Mouse (Mus musculus) liver, postnatal 0 days (tissue): ENCODE results near the gene Olfr912. TPM values are rescaled to one million over a fixed set of nuclear protein-coding genes. Genes with fewer than 3 reads are reported as not detected.

Experiments used
- ATAC-seq: fragments of 200-750 bp; cut with Nextera tagmentation; 2 replicates; pipeline ENCODE4 v1.8.0; 2017; ENCODE audit warnings: mild to moderate bottlenecking, moderate library complexity
- DNase-seq: peaks from one replicate; pipeline ENCODE4 v3.0.0-alpha.2; 2016
- H3K27ac ChIP-seq: fragments of 300-500 bp; sonication (generic); 2 replicates; pipeline ENCODE4 v1.5.1; 2014; ENCODE audit warnings: antibody characterized with exemption, moderate library complexity, mild to moderate bottlenecking, low read depth
- H3K27me3 ChIP-seq: fragments of 300-500 bp; sonication (generic); 2 replicates; pipeline ENCODE4 v1.6.1; 2014; ENCODE audit warnings: low read length, control low read depth, mixed read lengths; ENCODE audit not compliant: insufficient read depth
- H3K36me3 ChIP-seq: fragments of 300-500 bp; sonication (generic); replicated peaks from 2 replicates; pipeline ENCODE4 v1.6.1; 2014; ENCODE audit warnings: mild to moderate bottlenecking, control low read depth, low read length, moderate library complexity, mixed read lengths; ENCODE audit not compliant: insufficient read depth
- H3K4me1 ChIP-seq: fragments of 300-500 bp; sonication (generic); 2 replicates; pipeline ENCODE4 v1.6.1; 2014; ENCODE audit warnings: antibody characterized with exemption, mild to moderate bottlenecking, control low read depth; ENCODE audit not compliant: insufficient read depth
- H3K4me2 ChIP-seq: fragments of 300-500 bp; sonication (generic); 2 replicates; pipeline ENCODE4 v1.6.1; 2014; ENCODE audit warnings: low read depth, mild to moderate bottlenecking, low read length, moderate library complexity, mixed read lengths
- H3K4me3 ChIP-seq: fragments of 300-500 bp; sonication (generic); 2 replicates; pipeline ENCODE4 v1.5.1; 2014; ENCODE audit warnings: low read depth, low read length
- H3K9ac ChIP-seq: fragments of 300-500 bp; sonication (generic); replicated peaks from 2 replicates; pipeline ENCODE4 v1.6.1; 2014; ENCODE audit warnings: mild to moderate bottlenecking, moderate library complexity
- H3K9me3 ChIP-seq: fragments of 300-500 bp; sonication (generic); 2 replicates; pipeline ENCODE4 v1.6.1; 2016; ENCODE audit warnings: mild to moderate bottlenecking, control low read depth, low read length, mixed read lengths
- CTCF ChIP-seq: sonication (generic); IDR thresholded peaks from 2 replicates; pipeline ENCODE4 v1.5.1; 2016; ENCODE audit warnings: antibody characterized with exemption, low read depth
- EP300 ChIP-seq: IDR thresholded peaks from 2 replicates; pipeline ENCODE4 v1.6.1; 2016; ENCODE audit warnings: antibody characterized with exemption, low read depth, mild to moderate bottlenecking
- WGBS: fragments of 180-500 bp; shearing (Covaris S2); extraction: QIAGEN DNeasy Blood & Tissue Kit; methylation state at CpG from one replicate; pipeline ENCODE4 v1.1.7; 2014; ENCODE audit not compliant: insufficient replicate concordance; 5-methylcytosine and 5-hydroxymethylcytosine counted together
- polyA plus RNA-seq: library from polyadenylated mRNA; unstranded; fragments of >200 nt; fragmentation: Nextera tagmentation; extraction: Ambion mirVana; gene quantifications from 2 replicates; pipeline ENCODE4 v1.2.1, GENCODE M21; 2015

The Olfr912 gene
- not detected in 2 replicates for polyA plus RNA-seq

DNA sequence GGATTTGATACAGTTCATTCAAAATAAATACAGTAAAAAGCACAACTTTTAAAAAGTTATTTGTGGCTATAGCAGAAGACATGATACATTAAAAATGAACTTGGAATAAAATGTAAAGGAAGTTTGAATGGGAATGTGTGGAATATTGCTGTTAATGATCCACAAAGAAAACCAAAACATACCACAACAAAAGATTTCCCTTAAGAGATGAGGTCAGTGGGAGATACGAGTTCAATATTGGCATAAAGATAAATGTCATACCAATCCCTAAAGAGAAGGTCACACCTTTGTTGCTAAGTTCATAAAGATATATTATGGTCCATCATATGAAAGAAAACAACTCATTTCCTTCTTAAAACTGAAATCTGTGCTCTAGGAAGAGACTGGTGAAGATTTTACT lies at the start of gene Olfr912:
Gene Olfr912 (plus strand): TSS at position 301 of the 400 bp plus-strand sequence.
- DNase-seq (no peak), ATAC-seq (no peak)
- TF ChIP-seq CTCF, result no peak
- TF ChIP-seq EP300, result no peak
- H3K36me3 ChIP-seq, result no peaks in the 10 kb centered on the region
- no peaks in the 10 kb centered on the region for H3K9me3 ChIP-seq
- no peak within 1 kb of the TSS for H3K9ac ChIP-seq
- no peaks in the 10 kb centered on the region for H3K27me3 ChIP-seq
- H3K4me2 ChIP-seq, result no peak within 1 kb of the TSS
- 70% methylated on average over 1 of the region's 1 CpGs for WGBS
- H3K4me1 ChIP-seq, result no peaks in the 10 kb centered on the region
- no peak within 1 kb of the TSS for H3K27ac ChIP-seq
- H3K4me3 ChIP-seq, result no peak within 1 kb of the TSS

DNA sequence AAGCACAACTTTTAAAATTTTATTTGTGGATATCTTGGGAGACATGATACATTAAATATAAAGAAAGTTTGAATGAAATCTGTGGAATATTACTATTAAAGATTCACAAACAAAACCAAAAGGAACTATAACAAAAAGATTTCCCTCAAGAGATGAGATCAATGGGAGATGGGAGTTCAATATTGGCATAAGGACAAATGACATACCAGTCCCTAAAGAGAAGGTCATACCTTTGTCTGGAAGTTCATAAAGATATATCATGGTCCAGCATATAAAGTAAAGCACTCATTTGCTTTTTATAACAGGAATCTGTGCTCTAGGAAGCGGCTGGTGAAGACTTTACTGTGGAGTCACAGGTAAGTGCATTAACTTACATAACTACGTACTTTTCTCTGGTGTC lies 42.4 kb upstream of the Olfr912 start, which contains the start of gene Olfr910:
Gene Olfr910 (plus strand): TSS at position 301 of the 400 bp plus-strand sequence.
- no peaks in the 10 kb centered on the region for H3K36me3 ChIP-seq
- DNase-seq, result no peak
- ATAC-seq, result no peak
- no peak within 1 kb of the TSS for H3K27ac ChIP-seq
- H3K9ac ChIP-seq, result no peak within 1 kb of the TSS
- no peak within 1 kb of the TSS for H3K4me2 ChIP-seq
- H3K27me3 ChIP-seq, result no peaks in the 10 kb centered on the region
- TF ChIP-seq CTCF (no peak), EP300 (no peak)
- no peaks in the 10 kb centered on the region for H3K4me1 ChIP-seq
- 72% methylated on average over 2 of the region's 2 CpGs for WGBS
- no peak within 1 kb of the TSS for H3K4me3 ChIP-seq
- H3K9me3 ChIP-seq, result no peaks in the 10 kb centered on the region

DNA sequence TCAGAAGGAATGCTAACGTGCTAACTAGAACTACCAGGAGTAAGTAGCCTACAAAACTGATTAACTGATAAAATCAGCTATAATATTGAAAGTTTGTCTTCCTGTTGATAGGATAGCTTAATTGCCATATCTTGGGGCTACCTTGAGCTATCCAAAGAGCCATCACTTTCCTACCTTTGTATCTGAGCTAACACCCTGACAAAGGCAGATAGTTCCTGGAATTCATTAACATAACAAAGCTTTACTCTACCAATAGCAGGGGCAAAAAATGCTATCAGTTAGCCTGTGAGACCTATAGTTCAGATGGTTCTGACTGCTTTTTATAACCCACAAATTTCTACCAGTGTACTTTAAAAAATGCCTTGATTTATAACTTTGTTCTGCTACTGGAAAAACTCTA lies 11.1 kb downstream of the Olfr912 start:
- ATAC-seq, result no peak
- no peak for TF ChIP-seq EP300
- TF ChIP-seq CTCF, result no peak
- Histone ChIP-seq H3K4me3 (no peak overlapping the region), H3K4me2 (no peak overlapping the region), H3K27ac (no peak overlapping the region), H3K27me3 (no peaks in the 10 kb centered on the region), H3K4me1 (no peaks in the 10 kb centered on the region), H3K36me3 (no peaks in the 10 kb centered on the region), H3K9ac (no peak overlapping the region), H3K9me3 (no peaks in the 10 kb centered on the region)
- DNase-seq, result no peak
- WGBS, result 45% methylated on average over 1 of the region's 1 CpGs

DNA sequence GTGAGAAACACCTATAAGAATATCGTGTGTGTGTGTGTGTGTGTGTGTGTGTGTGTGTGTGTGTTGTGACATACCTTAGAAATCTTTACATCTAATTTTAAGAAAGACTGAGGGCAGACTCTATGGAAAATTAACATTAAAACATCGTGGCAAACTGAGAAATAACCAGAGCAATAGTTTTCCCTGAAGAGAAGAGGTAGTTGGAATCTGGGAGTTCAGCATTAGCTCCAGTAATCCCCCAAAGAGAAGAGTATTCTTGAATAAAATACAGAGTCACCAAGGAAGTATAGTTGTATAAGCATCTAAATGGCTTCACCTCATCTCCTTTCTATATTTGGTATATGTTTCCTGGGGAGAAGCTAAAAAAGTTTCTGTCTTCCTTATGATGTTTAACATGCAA lies 12.5 kb downstream of the Olfr912 start, which contains the start of gene Olfr913:
Gene Olfr913 (plus strand): TSS at position 301 of the 400 bp plus-strand sequence.
- DNase-seq (no peak), ATAC-seq (no peak)
- H3K27ac ChIP-seq, result no peak within 1 kb of the TSS
- H3K36me3 ChIP-seq, result no peaks in the 10 kb centered on the region
- TF ChIP-seq CTCF (no peak), EP300 (no peak)
- no peaks in the 10 kb centered on the region for H3K27me3 ChIP-seq
- no peaks in the 10 kb centered on the region for H3K4me1 ChIP-seq
- H3K9me3 ChIP-seq, result no peaks in the 10 kb centered on the region
- no peak within 1 kb of the TSS for H3K9ac ChIP-seq
- no peak within 1 kb of the TSS for H3K4me3 ChIP-seq
- WGBS, result 39% methylated on average over 2 of the region's 2 CpGs
- H3K4me2 ChIP-seq, result no peak within 1 kb of the TSS

DNA sequence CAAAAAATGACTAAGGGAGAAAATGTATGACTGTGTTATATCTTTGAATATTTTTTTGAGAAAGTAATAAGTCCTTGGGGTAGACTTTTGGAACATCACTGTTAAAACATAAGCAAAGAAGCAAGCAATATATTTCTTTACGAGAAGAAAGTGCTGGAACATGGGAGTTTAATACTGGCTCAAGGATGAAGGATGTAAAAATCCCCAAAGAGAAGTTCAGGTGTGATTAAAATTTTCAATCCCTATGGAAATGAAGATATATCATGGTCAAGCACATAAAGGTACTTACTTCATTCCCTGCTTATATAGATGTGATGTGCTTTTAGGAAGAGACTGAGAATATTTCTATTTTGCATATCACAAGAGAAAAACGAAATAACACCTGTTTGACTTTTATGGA lies 24.8 kb downstream of the Olfr912 start, which contains the start of gene Olfr914:
Gene Olfr914 (plus strand): TSS at position 301 of the 400 bp plus-strand sequence.
- WGBS, result 56% methylated on average over 2 of the region's 2 CpGs
- Histone ChIP-seq H3K9me3 (no peaks in the 10 kb centered on the region), H3K4me3 (no peak within 1 kb of the TSS), H3K4me1 (no peaks in the 10 kb centered on the region), H3K27ac (no peak within 1 kb of the TSS), H3K27me3 (no peaks in the 10 kb centered on the region), H3K4me2 (no peak within 1 kb of the TSS), H3K36me3 (no peaks in the 10 kb centered on the region), H3K9ac (no peak within 1 kb of the TSS)
- no peak for TF ChIP-seq CTCF
- no peak for TF ChIP-seq EP300
- no peak for ATAC-seq
- no peak for DNase-seq

DNA sequence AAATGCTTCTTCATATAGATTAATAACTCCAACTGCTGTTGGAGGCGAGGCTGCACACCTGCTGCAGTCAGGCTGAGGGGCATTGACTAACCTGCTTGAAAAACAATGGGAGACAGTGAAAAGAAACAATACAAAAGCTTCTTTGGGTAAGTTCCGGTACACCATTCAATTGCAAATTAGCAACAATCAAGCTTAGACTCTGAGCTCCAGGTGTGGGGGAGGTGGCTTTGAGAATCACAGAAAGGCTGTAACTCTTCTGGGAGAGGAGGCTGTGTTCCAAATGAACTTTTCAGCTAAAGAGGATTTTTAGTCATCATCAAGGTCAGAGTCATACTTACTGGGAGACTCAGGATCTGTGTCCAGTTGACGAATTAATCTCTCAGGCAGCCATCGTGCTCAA lies 52.4 kb downstream of the Olfr912 start:
- 73% methylated on average over 4 of the region's 4 CpGs for WGBS
- ATAC-seq, result no peak

More for the DNA sequence above, 52.4 kb downstream of the Olfr912 start:
- Histone ChIP-seq H3K9me3 (no peaks in the 10 kb centered on the region), H3K4me1 (no peaks in the 10 kb centered on the region), H3K27ac (no peak overlapping the region), H3K9ac (no peak overlapping the region), H3K36me3 (no peaks in the 10 kb centered on the region), H3K4me3 (no peak overlapping the region), H3K4me2 (no peak overlapping the region), H3K27me3 (no peaks in the 10 kb centered on the region)
- TF ChIP-seq EP300 (no peak), CTCF (no peak)
- DNase-seq, result no peak

Other genes with a start within 250 kb of the Olfr912 start
- gene Olfr898, start 231.8 kb upstream of the Olfr912 start, polyA plus RNA-seq, result not detected in 2 replicates
- gene Olfr250, start 213.3 kb upstream of the Olfr912 start, polyA plus RNA-seq, result not detected in 2 replicates
- gene Olfr251, start 203.1 kb upstream of the Olfr912 start, polyA plus RNA-seq, result not detected in 2 replicates
- gene Olfr147, start 178.5 kb upstream of the Olfr912 start, polyA plus RNA-seq, result not detected in 2 replicates
- gene Olfr901, start 150.7 kb upstream of the Olfr912 start, polyA plus RNA-seq, result not detected in 2 replicates
- not detected in 2 replicates for gene Olfr902, start 132.5 kb upstream of the Olfr912 start, polyA plus RNA-seq
- not detected in 2 replicates for gene Olfr904, start 117.0 kb upstream of the Olfr912 start, polyA plus RNA-seq
- gene Olfr905, start 109.1 kb upstream of the Olfr912 start, polyA plus RNA-seq, result not detected in 2 replicates
- not detected in 2 replicates for gene Olfr906, start 93.1 kb upstream of the Olfr912 start, polyA plus RNA-seq
- not detected in 2 replicates for gene Olfr907, start 84.4 kb upstream of the Olfr912 start, polyA plus RNA-seq
- not detected in 2 replicates for gene Olfr911-ps1, start 58.6 kb upstream of the Olfr912 start, polyA plus RNA-seq
- gene Olfr910, start 42.3 kb upstream of the Olfr912 start, polyA plus RNA-seq, result not detected in 2 replicates
- gene Olfr913, start 12.6 kb downstream of the Olfr912 start, polyA plus RNA-seq, result not detected in 2 replicates
- gene Olfr914, start 24.9 kb downstream of the Olfr912 start, polyA plus RNA-seq, result not detected in 2 replicates
- gene Olfr916, start 79.7 kb downstream of the Olfr912 start, polyA plus RNA-seq, result not detected in 2 replicates
- not detected in 2 replicates for gene Olfr917, start 85.7 kb downstream of the Olfr912 start, polyA plus RNA-seq
- gene Olfr918, start 94.4 kb downstream of the Olfr912 start, polyA plus RNA-seq, result not detected in 2 replicates
- not detected in 2 replicates for gene Olfr919, start 123.5 kb downstream of the Olfr912 start, polyA plus RNA-seq
- 6.1 and 8.0 TPM in 2 replicates for gene Vwa5a, start 138.1 kb downstream of the Olfr912 start, polyA plus RNA-seq
- 0.05 TPM in 2 replicates for gene Olfr920, start 172.1 kb downstream of the Olfr912 start, polyA plus RNA-seq
- not detected in 2 replicates for gene Olfr921, start 192.9 kb downstream of the Olfr912 start, polyA plus RNA-seq
- not detected in 2 replicates for gene Olfr922, start 234.4 kb downstream of the Olfr912 start, polyA plus RNA-seq
- not detected in 2 replicates for gene Olfr923, start 246.4 kb downstream of the Olfr912 start, polyA plus RNA-seq